Mouse (Mus musculus) fat pad, adult 2 months (tissue): Measurements from ENCODE around the gene B2m.

Experiments
- DNase-seq: peaks from one replicate; pipeline ENCODE4 v3.0.0-alpha.2; 2011; ENCODE audit warnings: low read depth, low spot score; ENCODE audit errors: extremely low read depth

B2m gene

GRCm38 (mm10) chr2:122186751-122187150 lies 39.3 kb downstream of the B2m start:
- DNase-seq: peak; percentile 65

- DNase-seq: no peak
These were observed 44.4 kb downstream of the B2m start for GRCm38 (mm10) chr2:122191849-122192248.

- DNase-seq: no peak
These were observed 47.0 kb downstream of the B2m start for GRCm38 (mm10) chr2:122194509-122194929.

- DNase-seq: peak; percentile 16
These were observed 54.0 kb downstream of the B2m start for GRCm38 (mm10) chr2:122201501-122201900.
